Mouse (Mus musculus) pancreas, adult 10 weeks (tissue): Measurements from ENCODE around the gene Gpx1. TPM values are rescaled to one million over a fixed set of nuclear protein-coding genes. Genes with fewer than 3 reads are reported as not detected.

ENCODE experiments used
- polyA plus RNA-seq: library from polyadenylated mRNA; stranded (reverse); fragments of 350-450 nt; fragmentation: Illumina TruSeq; extraction: RNeasy Lipid Tissue Mini Kit (QIAGEN cat#74804); gene quantifications from one replicate; pipeline ENCODE4 v1.2.3, GENCODE M21; 2015; ENCODE audit warnings: low read depth, low replicate concordance; ENCODE audit not compliant: insufficient read depth

Gpx1 gene
- 93.4 TPM for polyA plus RNA-seq

GRCm38 (mm10) chr9:108338886-108339781 lies at the start of gene Gpx1:
TSS of gene Gpx1 (plus strand) at chr9:108338903.

GRCm38 (mm10) chr9:108290016-108290750 lies 48.5 kb upstream of the Gpx1 start, which contains the start of gene Nicn1:
TSS of gene Nicn1 (plus strand) at chr9:108290429.

GRCm38 (mm10) chr9:108296453-108297355 lies 42.0 kb upstream of the Gpx1 start, which contains the start of gene Amt:
TSS of gene Amt (plus strand) at chr9:108296853.

GRCm38 (mm10) chr9:108305629-108306520 lies 32.8 kb upstream of the Gpx1 start, which contains the start of the genes Rhoa and Tcta:
TSS of gene Rhoa (plus strand) at chr9:108306129.
TSS of gene Tcta (minus strand) at chr9:108306160.

GRCm38 (mm10) chr9:108347540-108348289 lies 9.0 kb downstream of the Gpx1 start, which contains the start of gene Usp4:
TSS of gene Usp4 (plus strand) at chr9:108347853.

Other genes starting within 250 kb of the Gpx1 start
- 40.1 TPM for gene Apeh, start 244.3 kb upstream of the Gpx1 start, polyA plus RNA-seq
- 0.48 TPM for gene Bsn, start 148.5 kb upstream of the Gpx1 start, polyA plus RNA-seq
- gene Dag1, start 74.9 kb upstream of the Gpx1 start, polyA plus RNA-seq: 15.5 TPM
- gene Nicn1, start 48.5 kb upstream of the Gpx1 start, polyA plus RNA-seq: 4.3 TPM
- 5.3 TPM for gene Amt, start 42.0 kb upstream of the Gpx1 start, polyA plus RNA-seq
- gene Rhoa, start 32.8 kb upstream of the Gpx1 start, polyA plus RNA-seq: 65.0 TPM
- 17.3 TPM for gene Tcta, start 32.7 kb upstream of the Gpx1 start, polyA plus RNA-seq
- 34.3 TPM for gene Usp4, start 8.9 kb downstream of the Gpx1 start, polyA plus RNA-seq
- 1.3 TPM for gene 1700102P08Rik, start 53.9 kb downstream of the Gpx1 start, polyA plus RNA-seq
- not detected for gene Ccdc36, start 89.6 kb downstream of the Gpx1 start, polyA plus RNA-seq
- gene BC048562, start 97.6 kb downstream of the Gpx1 start, polyA plus RNA-seq: not detected
- gene Ccdc71, start 121.6 kb downstream of the Gpx1 start, polyA plus RNA-seq: 7.4 TPM
- 9.8 TPM for gene Klhdc8b, start 122.7 kb downstream of the Gpx1 start, polyA plus RNA-seq
- 36.8 TPM for gene Lamb2, start 140.8 kb downstream of the Gpx1 start, polyA plus RNA-seq
- 39.8 TPM for gene Usp19, start 151.7 kb downstream of the Gpx1 start, polyA plus RNA-seq
- 48.0 TPM for gene Qars, start 168.8 kb downstream of the Gpx1 start, polyA plus RNA-seq
- 23.8 TPM for gene Qrich1, start 177.9 kb downstream of the Gpx1 start, polyA plus RNA-seq
- gene Impdh2, start 221.4 kb downstream of the Gpx1 start, polyA plus RNA-seq: 25.0 TPM
- gene Ndufaf3, start 228.5 kb downstream of the Gpx1 start, polyA plus RNA-seq: 4.8 TPM
- 40.8 TPM for gene Dalrd3, start 231.0 kb downstream of the Gpx1 start, polyA plus RNA-seq
- 9.3 TPM for gene Wdr6, start 239.8 kb downstream of the Gpx1 start, polyA plus RNA-seq